Mouse (Mus musculus) lung, adult 2 months (tissue): Measurements from ENCODE around the gene Crybb1. TPM values are rescaled to one million over a fixed set of nuclear protein-coding genes. Genes with fewer than 3 reads are reported as not detected.
A peak's percentile ranks its signal among the peaks of the same experiment; 100 is the strongest.

Source experiments
- DNase-seq: peaks from one replicate; pipeline ENCODE4 v3.0.0; 2022
- H3K4me1 ChIP-seq: fragments of 200-500 bp; 2 replicates; pipeline ENCODE4 v1.6.1; 2011; ENCODE audit warnings: low read length; ENCODE audit not compliant: control insufficient read depth, insufficient read depth
- H3K4me3 ChIP-seq: fragments of 200-500 bp; replicated peaks from 2 replicates; pipeline ENCODE3; 2011; ENCODE audit warnings: low read depth, mild to moderate bottlenecking, control low read depth, low read length; ENCODE audit errors: extremely low read depth
- CTCF ChIP-seq: fragments of 200-500 bp; IDR thresholded peaks from 2 replicates; pipeline ENCODE4 v1.5.1; 2011; ENCODE audit warnings: mild to moderate bottlenecking, low read length, control low read depth; ENCODE audit not compliant: insufficient read depth
- POLR2A ChIP-seq: fragments of 200-500 bp; IDR thresholded peaks from 2 replicates; pipeline ENCODE4 v1.6.1; 2011; ENCODE audit warnings: low read depth, mild to moderate bottlenecking, control low read depth, low read length, borderline replicate concordance; ENCODE audit errors: extremely low read depth
- WGBS: fragments of 180-500 bp; shearing (Covaris S2); methylation state at CpG from one replicate; pipeline ENCODE4 v1.1.7; 2018; 5-methylcytosine and 5-hydroxymethylcytosine counted together
- polyA plus RNA-seq: library from polyadenylated mRNA; depleted of rRNA; stranded (reverse); fragments of >200 nt; gene quantifications from 2 replicates; pipeline ENCODE4 v1.2.3, GENCODE M21; 2012; rRNA removed

The Crybb1 gene
- polyA plus RNA-seq, result 0.14 TPM in 1 of 2 replicates, not detected in the other

DNA sequence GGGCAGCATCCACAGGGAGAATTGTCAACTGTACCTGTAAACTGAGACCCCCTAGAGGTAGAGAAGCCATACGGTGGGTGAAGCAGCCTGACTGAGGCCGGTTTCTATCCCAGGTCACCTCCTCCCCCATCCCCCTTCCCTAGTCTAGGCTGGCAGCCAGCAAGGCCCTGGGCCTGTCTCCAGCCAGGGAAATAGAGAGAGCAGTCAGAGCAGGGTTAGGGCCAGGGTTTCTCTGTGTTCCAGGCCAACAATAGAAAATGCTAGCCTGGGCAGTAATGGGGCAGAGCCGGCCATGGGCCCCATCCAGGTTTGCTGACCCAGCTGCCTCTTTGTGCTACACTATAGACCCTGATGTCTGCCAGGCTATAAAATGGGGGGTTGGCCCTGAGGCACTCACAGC lies at the start of gene Crybb1:
Gene Crybb1, plus strand, starts transcription at position 390 of the 400 bp plus-strand sequence.
- Histone ChIP-seq H3K4me3 (no peak within 1 kb of the TSS), H3K4me1 (peaks cover 4% of the 10 kb centered on the region)
- no peak for TF ChIP-seq POLR2A
- no peak for TF ChIP-seq CTCF
- DNase-seq, result no peak
- 29% methylated on average over 3 of the region's 3 CpGs for WGBS

- 25% methylated on average over 16 of the region's 16 CpGs for WGBS
- Histone ChIP-seq H3K4me3 (no peak overlapping the region), H3K4me1 (no peaks in the 10 kb centered on the region)
- TF ChIP-seq POLR2A, result no peak
- no peak for TF ChIP-seq CTCF
- DNase-seq, result no peak
Measured at GRCm38 (mm10) chr5:112206543-112207255, 48.9 kb upstream of the Crybb1 start.

DNA sequence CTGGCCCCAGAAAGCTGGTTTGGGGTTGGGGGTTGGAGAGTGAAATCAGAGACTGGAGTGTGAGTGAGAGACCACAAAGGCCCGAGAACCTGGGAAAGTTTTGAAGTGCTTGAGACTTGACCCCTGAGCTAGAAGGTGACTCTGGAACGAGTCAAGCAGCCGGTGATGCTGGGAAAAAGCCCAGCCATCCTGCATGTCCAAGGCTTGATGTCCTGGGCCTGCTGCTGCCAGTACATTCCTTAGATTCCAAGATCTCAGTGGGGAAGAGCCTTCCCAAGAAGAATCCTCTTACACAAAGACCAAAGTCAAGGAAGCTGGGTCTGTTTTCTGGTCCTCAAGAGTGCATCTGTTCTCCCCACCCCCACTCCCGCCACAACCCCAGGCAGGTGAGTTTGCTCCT lies 47.3 kb upstream of the Crybb1 start:
- H3K4me1 ChIP-seq, result no peaks in the 10 kb centered on the region
- no peak overlapping the region for H3K4me3 ChIP-seq
- no peak for DNase-seq
- TF ChIP-seq POLR2A, result no peak
- TF ChIP-seq CTCF, result no peak
- WGBS, result 44% methylated on average over 4 of the region's 4 CpGs

- peak; percentile 92 for TF ChIP-seq CTCF
- no peak for TF ChIP-seq POLR2A
- 32% methylated on average over 8 of the region's 8 CpGs for WGBS
- peak; percentile 34 for DNase-seq
Measured at GRCm38 (mm10) chr5:112210104-112210503, 45.5 kb upstream of the Crybb1 start.

GRCm38 (mm10) chr5:112211911-112212310 lies 43.7 kb upstream of the Crybb1 start:
- no peak for DNase-seq
- Histone ChIP-seq H3K4me3 (no peak overlapping the region), H3K4me1 (no peaks in the 10 kb centered on the region)
- TF ChIP-seq POLR2A, result no peak
- no peak for TF ChIP-seq CTCF
- WGBS, result 81% methylated on average over 7 of the region's 7 CpGs

More at GRCm38 (mm10) chr5:112210104-112210503, 45.5 kb upstream of the Crybb1 start:
- H3K4me1 ChIP-seq, result no peaks in the 10 kb centered on the region
- no peak overlapping the region for H3K4me3 ChIP-seq

DNA sequence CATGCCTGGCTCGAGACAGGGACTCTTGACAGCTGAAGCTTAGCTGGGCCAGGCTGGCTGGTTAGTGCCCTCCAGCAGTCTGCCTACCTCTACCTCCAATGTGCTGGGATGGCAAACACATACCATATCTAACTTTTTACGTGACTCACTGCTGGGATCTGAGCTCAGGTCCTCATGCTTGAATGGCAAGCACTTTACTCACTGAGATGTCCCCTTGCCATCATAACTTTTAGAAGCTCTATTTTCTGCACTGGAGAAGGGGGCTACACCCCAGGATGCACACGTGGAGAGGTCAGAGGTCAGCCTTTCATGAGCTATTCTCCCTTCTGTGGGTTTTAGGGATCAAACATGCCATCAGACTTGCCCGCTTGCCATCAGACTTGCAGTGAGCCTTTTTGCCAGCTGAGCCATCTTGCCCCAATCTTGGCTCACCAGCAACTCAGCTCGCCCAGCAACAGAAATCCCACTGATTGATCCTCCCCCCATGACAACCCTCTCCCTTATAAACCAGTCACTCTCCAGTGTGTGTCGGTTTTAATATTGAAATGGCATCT lies 42.8 kb upstream of the Crybb1 start:
- no peak for TF ChIP-seq POLR2A
- no peak for TF ChIP-seq CTCF
- no peak overlapping the region for H3K4me3 ChIP-seq

GRCm38 (mm10) chr5:112213331-112214240 lies 42.0 kb upstream of the Crybb1 start:
- DNase-seq, result no peak
- TF ChIP-seq POLR2A (no peak), CTCF (no peak)
- Histone ChIP-seq H3K4me1 (no peaks in the 10 kb centered on the region), H3K4me3 (no peak overlapping the region)
- WGBS, result 57% methylated on average over 19 of the region's 19 CpGs

More for the DNA sequence above, 42.8 kb upstream of the Crybb1 start:
- H3K4me1 ChIP-seq, result no peaks in the 10 kb centered on the region
- 79% methylated on average over 6 of the region's 6 CpGs for WGBS
- DNase-seq, result no peak

DNA sequence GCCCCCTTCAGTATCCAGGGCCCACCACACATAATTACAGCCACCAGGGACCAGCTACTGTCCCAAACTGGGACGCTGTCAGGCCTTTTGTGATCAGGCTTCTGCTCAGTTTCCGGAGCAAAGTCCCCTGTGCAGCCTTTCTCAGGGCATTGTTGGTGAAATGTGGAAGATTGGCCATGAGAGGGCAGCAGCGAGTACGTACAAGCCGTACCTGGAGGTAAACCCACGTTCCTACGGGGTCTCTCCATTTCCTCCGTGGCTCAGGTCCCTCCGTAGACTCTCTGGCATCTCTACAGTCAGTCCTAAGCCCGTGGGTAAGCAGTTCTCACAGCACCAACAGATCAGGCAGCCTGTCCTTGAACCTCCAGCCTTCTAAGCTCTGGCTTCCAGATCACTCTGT lies 41.2 kb upstream of the Crybb1 start:
- TF ChIP-seq CTCF (peak; percentile 83), POLR2A (no peak)
- Histone ChIP-seq H3K4me3 (no peak overlapping the region), H3K4me1 (peaks cover 3% of the 10 kb centered on the region; the same call in 1 of the 2 replicates)
- 7% methylated on average over 10 of the region's 10 CpGs for WGBS
- peak; percentile 48 for DNase-seq

- TF ChIP-seq POLR2A (no peak), CTCF (no peak)
- peaks cover 4% of the 10 kb centered on the region; the same call in 1 of the 2 replicates for H3K4me1 ChIP-seq
- 24% methylated on average over 12 of the region's 12 CpGs for WGBS
- DNase-seq, result no peak
- H3K4me3 ChIP-seq, result no peak overlapping the region
Measured at GRCm38 (mm10) chr5:112215291-112215751, 40.3 kb upstream of the Crybb1 start.

DNA sequence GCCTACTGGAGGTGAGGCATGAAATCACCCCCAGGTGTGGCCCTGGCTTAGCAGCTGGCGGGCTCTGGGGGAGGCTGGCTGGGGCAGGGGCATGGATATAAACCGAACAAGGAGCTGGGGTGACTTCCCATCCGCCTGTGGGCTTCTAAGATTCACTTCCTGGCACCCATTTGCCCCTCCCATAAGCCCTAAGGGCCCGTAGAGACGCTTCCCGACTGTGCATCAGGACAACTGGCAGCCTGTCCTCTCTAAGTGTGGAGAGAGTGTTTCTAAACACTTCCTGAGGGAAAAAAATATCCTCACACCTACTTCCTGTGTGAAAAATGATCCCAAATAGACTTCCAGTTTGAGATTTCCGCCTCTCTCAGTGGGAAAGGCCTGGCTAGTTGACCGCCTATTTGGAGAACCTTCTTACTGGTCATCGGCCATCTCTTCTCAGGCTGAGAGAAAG lies 39.8 kb upstream of the Crybb1 start:
- H3K4me1 ChIP-seq, result peaks cover 4% of the 10 kb centered on the region; the same call in 1 of the 2 replicates
- no peak overlapping the region for H3K4me3 ChIP-seq
- no peak for DNase-seq
- WGBS, result 41% methylated on average over 9 of the region's 9 CpGs
- no peak for TF ChIP-seq POLR2A
- no peak for TF ChIP-seq CTCF
